Mouse (Mus musculus): ENCODE measurements around the gene Rerg.

GRCm38 (mm10) chr6:137094475-137094874 lies 75.8 kb downstream of the Rerg start:
- TF ChIP-seq CTCF (IDR thresholded peaks at IDR 0.05; ENCODE audit: control insufficient read depth, insufficient read depth, low read length): no peak
- TF ChIP-seq POLR2A (IDR thresholded peaks at IDR 0.05; ENCODE audit: borderline replicate concordance, control insufficient read depth, low read depth, low read length): no peak

All from bone marrow, adult 2 months (tissue).